Mouse (Mus musculus): ENCODE results near the gene Rbl1. TPM values are rescaled to one million over a fixed set of nuclear protein-coding genes. Genes with fewer than 3 reads are reported as not detected.
"Not testable (repeated sequence)": the region's sequence is repeated elsewhere in the genome, so short reads cannot be mapped to it uniquely, and the experiment has no call there.

The Rbl1 gene
- polyA plus RNA-seq, 1 experiment from 2014 or later = 9.4 TPM

DNA sequence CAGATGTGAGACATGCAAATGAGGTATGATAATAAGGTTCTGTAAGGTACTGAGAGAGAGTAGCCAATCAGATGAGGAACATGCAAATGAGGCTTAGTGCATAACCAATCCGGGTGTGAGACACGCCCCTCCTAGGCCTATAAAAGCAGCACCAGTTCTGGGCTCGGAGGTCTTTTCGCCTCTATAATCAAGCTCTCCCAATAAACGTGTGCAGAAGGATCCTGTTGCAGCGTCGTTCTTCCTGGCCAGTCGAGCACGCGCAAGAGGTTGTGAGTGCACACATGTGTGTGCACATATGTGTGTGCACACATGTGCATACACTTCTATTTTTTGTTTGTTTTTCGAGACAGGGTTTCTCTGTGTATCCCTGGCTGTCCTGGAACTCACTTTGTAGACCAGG is 5.9 kb downstream of the Rbl1 start:
- H3K27ac ChIP-seq; H3K27me3 ChIP-seq; ATAC-seq (ENCODE audit: low FRiP score); H3K4me3 ChIP-seq; H3K9ac ChIP-seq; H3K9me3 ChIP-seq; H3K4me2 ChIP-seq: not testable (repeated sequence)
- WGBS = 98% methylated on average over 11 of the region's 11 CpGs
- Histone ChIP-seq H3K36me3 (peaks cover 47% of the 10 kb centered on the region), H3K4me1 (replicated peaks) (peaks cover 12% of the 10 kb centered on the region)

DNA sequence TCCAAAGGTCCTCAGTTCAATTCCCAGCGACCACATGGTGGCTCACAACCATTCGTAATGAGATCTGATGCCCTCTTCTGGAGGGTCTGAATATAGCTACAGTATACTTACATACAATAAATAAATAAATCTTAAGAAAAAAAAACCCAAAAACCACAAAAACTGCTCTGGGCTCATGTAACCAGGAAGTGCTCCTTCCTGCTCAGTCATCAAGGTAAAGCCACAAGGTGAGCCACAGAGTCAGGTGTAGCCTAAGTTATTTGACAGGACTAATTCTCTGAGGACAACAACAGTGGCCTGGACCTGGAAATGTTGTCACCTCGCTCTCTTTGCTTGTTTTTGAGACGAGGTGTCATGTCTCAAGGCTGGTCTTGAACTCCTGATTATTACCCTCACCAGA is 13.7 kb downstream of the Rbl1 start:
- Histone ChIP-seq H3K9ac (no peak overlapping the region), H3K4me1 (replicated peaks) (no peaks in the 10 kb centered on the region), H3K9me3 (no peaks in the 10 kb centered on the region), H3K4me2 (no peak overlapping the region), H3K4me3 (no peak overlapping the region), H3K36me3 (peaks cover 79% of the 10 kb centered on the region), H3K27me3 (no peaks in the 10 kb centered on the region), H3K27ac (no peak overlapping the region)
- ATAC-seq (ENCODE audit: low FRiP score) = no peak
- 93% methylated on average over 4 of the region's 4 CpGs for WGBS

DNA sequence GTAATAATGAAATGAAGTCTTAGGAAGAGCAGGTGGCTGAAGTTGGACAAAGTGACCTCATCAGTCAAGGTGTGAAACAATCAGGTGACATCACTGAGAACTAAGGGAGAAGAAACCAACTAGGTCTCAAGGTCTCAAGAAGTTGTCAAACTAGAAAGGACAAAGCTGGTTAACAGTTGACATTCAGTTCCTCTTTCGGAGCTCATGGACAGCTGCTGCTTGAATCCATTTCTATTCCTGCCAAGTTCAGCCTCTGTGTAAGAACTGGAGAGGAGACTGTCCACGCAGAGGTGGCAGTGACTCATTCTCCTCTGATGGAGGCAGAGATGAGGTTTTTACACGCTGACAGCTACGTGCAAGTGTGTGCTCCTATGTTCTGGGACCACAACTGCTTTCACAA is 17.1 kb downstream of the Rbl1 start:
- no peaks in the 10 kb centered on the region for H3K27me3 ChIP-seq
- 91% methylated on average over 4 of the region's 4 CpGs for WGBS
- H3K4me2 ChIP-seq = no peak overlapping the region
- H3K36me3 ChIP-seq = peaks cover 67% of the 10 kb centered on the region
- no peak overlapping the region for H3K4me3 ChIP-seq
- no peaks in the 10 kb centered on the region for H3K9me3 ChIP-seq
- H3K4me1 ChIP-seq (replicated peaks) = no peaks in the 10 kb centered on the region
- H3K9ac ChIP-seq = no peak overlapping the region
- ATAC-seq (ENCODE audit: low FRiP score) = no peak
- H3K27ac ChIP-seq = no peak overlapping the region

DNA sequence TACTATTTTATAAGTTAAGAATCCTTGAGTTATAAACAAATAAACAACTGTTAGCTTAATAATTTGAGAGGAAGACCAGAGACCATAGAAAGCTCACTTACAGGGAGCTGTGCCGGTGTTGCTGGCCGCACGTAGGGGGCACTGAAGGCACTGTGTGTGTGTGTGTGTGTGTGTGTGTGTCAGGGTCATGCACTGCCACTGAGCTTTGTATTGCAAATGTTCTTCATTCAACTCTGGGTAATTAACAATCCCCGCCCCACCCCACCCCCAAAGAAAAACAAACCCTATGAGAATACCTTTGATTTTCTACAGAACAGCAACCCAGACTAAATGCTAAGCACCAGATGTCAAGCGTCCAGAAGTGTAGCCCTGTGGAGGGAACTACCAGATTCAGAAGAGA is 17.8 kb downstream of the Rbl1 start:
- H3K4me3 ChIP-seq = no peak overlapping the region
- no peak overlapping the region for H3K4me2 ChIP-seq
- H3K9me3 ChIP-seq = no peaks in the 10 kb centered on the region
- H3K36me3 ChIP-seq = peaks cover 64% of the 10 kb centered on the region
- 23% methylated on average over 5 of the region's 5 CpGs for WGBS
- H3K27ac ChIP-seq = no peak overlapping the region
- ATAC-seq (ENCODE audit: low FRiP score) = no peak
- H3K27me3 ChIP-seq = no peaks in the 10 kb centered on the region
- H3K4me1 ChIP-seq (replicated peaks) = no peaks in the 10 kb centered on the region
- no peak overlapping the region for H3K9ac ChIP-seq

DNA sequence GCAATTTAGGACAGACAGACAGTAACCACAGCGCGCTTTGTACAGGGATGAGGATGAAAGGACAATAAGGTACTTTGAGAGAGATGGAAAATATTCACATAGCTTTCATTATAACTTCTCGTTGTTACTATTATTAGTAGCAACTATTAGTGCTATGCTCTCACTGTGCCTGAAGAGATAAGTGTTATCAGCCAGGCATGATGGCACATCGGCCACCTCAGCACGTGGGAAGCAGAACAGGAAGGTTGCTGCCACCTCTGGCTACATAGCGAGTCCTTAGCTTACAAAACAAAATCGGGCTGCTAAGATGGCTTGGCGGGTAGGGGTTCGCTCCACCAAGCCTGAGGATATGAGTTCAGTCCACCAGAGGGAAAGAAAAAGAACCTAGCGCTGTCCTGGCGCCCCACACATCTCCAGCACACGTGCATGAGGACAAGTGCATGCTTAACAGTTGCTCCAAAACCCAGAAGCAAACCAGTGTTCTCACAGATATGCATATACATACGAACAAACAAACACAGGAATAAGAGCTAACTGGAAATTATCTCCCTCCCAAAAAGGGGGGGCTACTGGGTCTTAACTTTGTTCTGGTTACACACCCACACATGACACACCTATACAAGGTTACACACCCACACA is 19.2 kb downstream of the Rbl1 start:
- no peaks in the 10 kb centered on the region for H3K27me3 ChIP-seq
- H3K9ac ChIP-seq = no peak overlapping the region
- no peak for ATAC-seq (ENCODE audit: low FRiP score)
- no peak overlapping the region for H3K27ac ChIP-seq
- 94% methylated on average over 13 of the region's 13 CpGs for WGBS
- H3K4me2 ChIP-seq = no peak overlapping the region
- H3K4me1 ChIP-seq (replicated peaks) = no peaks in the 10 kb centered on the region
- no peaks in the 10 kb centered on the region for H3K9me3 ChIP-seq
- H3K4me3 ChIP-seq = no peak overlapping the region
- H3K36me3 ChIP-seq = peaks cover 55% of the 10 kb centered on the region

DNA sequence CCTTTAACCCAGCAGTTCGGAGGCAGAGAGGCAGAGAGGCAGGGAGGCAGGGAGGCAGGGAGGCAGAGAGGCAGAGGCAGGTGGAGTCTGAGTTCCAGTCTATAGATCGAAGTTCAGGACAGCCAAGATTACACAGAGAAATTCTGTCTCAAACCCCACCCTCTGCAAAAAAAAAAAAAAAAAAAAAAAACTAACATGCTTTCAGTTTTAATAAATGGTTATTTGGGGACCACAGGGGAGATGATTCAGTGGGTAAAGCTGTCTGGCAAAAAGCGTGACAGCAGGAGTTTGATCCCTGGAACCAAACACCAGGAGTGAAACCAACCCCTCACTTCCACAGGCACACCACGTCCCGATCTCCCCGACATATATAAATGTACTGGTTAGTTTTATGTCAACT is 26.2 kb downstream of the Rbl1 start:
- Histone ChIP-seq H3K4me3 (no peak overlapping the region), H3K27ac (no peak overlapping the region), H3K36me3 (peaks cover 59% of the 10 kb centered on the region), H3K4me1 (replicated peaks) (no peaks in the 10 kb centered on the region), H3K4me2 (no peak overlapping the region), H3K9me3 (no peaks in the 10 kb centered on the region), H3K27me3 (no peaks in the 10 kb centered on the region), H3K9ac (no peak overlapping the region)
- ATAC-seq (ENCODE audit: low FRiP score) = no peak
- 87% methylated on average over 6 of the region's 6 CpGs for WGBS

DNA sequence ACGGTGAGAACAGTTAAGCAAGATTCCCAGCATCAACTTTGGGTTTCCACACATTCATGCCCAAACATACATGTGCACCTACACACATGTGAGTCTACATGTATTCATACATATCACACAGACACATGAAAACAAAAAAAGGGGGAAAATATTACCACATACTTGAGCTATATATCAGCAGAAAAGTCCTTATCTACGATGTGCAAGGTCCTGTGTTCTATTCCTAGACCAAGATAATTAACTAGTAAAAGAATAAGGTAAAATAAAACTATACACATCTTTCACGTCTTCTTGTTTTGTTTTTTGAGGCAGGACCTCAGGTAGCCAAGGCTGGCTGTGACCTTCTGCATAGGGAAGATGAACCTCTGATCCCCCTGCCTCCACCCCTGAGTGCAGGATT is 28.1 kb downstream of the Rbl1 start:
- 95% methylated on average over 3 of the region's 3 CpGs for WGBS
- peaks cover 55% of the 10 kb centered on the region for H3K36me3 ChIP-seq
- H3K4me2 ChIP-seq = no peak overlapping the region

DNA sequence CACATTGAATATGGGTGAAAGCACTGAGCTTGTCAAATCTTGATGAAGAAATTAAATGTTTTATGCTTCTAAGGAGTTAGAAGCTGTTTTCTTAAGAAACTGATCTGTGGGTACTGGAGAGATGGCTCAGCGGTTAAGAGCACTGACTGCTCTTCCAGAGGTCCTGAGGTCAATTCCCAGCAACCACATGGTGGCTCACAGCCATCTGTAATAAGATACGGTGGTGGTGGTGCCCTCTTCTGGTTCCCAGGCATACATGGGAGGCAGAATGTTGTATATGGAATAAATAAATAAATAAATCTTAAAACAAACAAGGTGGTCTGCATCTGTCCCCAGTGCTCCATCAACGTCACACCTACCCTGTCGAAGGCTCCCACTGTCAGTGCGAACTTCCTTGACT is 29.9 kb downstream of the Rbl1 start:
- Histone ChIP-seq H3K36me3 (peaks cover 46% of the 10 kb centered on the region), H3K27me3 (no peaks in the 10 kb centered on the region), H3K27ac (no peak overlapping the region), H3K4me2 (no peak overlapping the region), H3K9ac (no peak overlapping the region), H3K4me1 (replicated peaks) (0 out of 2 replicates have a peak, but pooled peaks cover 9% of the 10 kb centered on the region), H3K4me3 (no peak overlapping the region), H3K9me3 (no peaks in the 10 kb centered on the region)
- no peak for ATAC-seq (ENCODE audit: low FRiP score)
- WGBS = 74% methylated on average over 5 of the region's 5 CpGs

More for the DNA sequence above, 28.1 kb downstream of the Rbl1 start:
- no peaks in the 10 kb centered on the region for H3K27me3 ChIP-seq
- H3K9ac ChIP-seq = no peak overlapping the region
- no peak overlapping the region for H3K4me3 ChIP-seq
- H3K4me1 ChIP-seq (replicated peaks) = no peaks in the 10 kb centered on the region
- no peak for ATAC-seq (ENCODE audit: low FRiP score)
- no peaks in the 10 kb centered on the region for H3K9me3 ChIP-seq
- no peak overlapping the region for H3K27ac ChIP-seq

DNA sequence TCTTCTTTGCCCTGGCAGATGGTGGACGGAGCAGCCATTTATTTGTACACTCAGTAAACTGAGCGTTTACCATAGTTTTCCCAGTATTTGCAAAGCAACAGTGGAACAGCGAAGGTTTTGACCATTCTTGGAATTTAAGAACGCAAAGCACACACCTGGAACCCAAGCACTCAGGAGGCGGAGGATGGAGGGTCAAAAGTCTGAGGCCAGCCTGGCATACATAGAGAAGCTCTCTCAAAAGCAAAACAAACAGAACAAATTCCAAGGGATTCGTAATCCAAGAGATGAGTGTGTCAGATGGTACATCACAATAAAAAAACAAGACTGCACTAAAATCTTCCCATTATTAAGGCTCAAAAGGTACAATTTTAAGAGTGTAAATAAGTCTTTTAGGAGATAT is 30.8 kb downstream of the Rbl1 start:
- Histone ChIP-seq H3K36me3 (peaks cover 48% of the 10 kb centered on the region), H3K4me2 (no peak overlapping the region), H3K9me3 (no peaks in the 10 kb centered on the region), H3K27me3 (no peaks in the 10 kb centered on the region), H3K4me1 (replicated peaks) (0 out of 2 replicates have a peak, but pooled peaks cover 9% of the 10 kb centered on the region), H3K9ac (no peak overlapping the region), H3K4me3 (no peak overlapping the region), H3K27ac (no peak overlapping the region)
- no peak for ATAC-seq (ENCODE audit: low FRiP score)
- WGBS = 94% methylated on average over 6 of the region's 6 CpGs

DNA sequence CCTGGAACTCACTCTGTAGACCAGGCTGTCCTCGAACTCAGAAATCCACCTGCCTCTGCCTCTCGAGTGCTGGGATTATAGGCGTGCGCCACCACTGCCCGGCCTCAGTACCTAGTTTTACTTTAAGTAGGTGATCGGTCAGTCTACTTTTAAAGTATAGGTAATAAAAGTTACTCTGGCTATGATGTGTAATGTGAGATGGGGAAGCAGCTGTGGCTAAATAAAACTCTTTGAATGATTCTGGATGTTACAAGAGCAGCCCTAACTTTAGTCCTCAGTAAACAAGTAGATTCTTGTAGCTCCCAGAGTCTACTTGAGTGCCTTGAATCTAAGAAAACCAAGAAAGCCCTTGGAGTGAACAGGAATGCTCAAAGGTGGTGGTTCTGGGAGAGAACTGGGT is 31.4 kb downstream of the Rbl1 start:
- ATAC-seq (ENCODE audit: low FRiP score) = no peak
- Histone ChIP-seq H3K4me2 (no peak overlapping the region), H3K9me3 (no peaks in the 10 kb centered on the region), H3K4me3 (no peak overlapping the region), H3K27ac (no peak overlapping the region), H3K9ac (no peak overlapping the region), H3K27me3 (no peaks in the 10 kb centered on the region), H3K36me3 (peaks cover 48% of the 10 kb centered on the region), H3K4me1 (replicated peaks) (0 out of 2 replicates have a peak, but pooled peaks cover 9% of the 10 kb centered on the region)
- 98% methylated on average over 6 of the region's 6 CpGs for WGBS

DNA sequence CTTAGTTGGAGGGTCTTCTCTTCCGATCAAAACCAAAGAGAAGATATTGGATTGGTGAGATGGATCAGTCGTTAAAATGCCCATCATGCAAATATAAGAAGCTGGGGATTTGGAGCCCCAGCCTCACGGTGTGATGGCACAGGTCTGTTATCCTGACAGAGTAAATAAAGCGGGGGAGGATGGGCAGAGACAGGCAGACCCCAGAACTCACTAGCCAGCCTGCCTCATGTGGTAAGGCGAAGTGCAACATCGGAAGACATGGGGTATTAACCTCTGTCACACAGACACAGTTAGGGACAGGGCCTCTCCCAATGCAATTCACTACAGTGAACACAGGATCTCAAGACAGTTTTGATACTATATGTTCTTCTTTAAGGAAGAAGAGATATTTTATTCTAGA is 33.7 kb downstream of the Rbl1 start:
- Histone ChIP-seq H3K9ac (no peak overlapping the region), H3K27me3 (no peaks in the 10 kb centered on the region), H3K9me3 (no peaks in the 10 kb centered on the region), H3K4me2 (no peak overlapping the region), H3K36me3 (peaks cover 50% of the 10 kb centered on the region), H3K27ac (peak overlapping the region; percentile 37; the same call in 1 of the 2 replicates), H3K4me1 (replicated peaks) (0 out of 2 replicates have a peak, but pooled peaks cover 9% of the 10 kb centered on the region), H3K4me3 (no peak overlapping the region)
- 38% methylated on average over 6 of the region's 6 CpGs for WGBS
- no peak for ATAC-seq (ENCODE audit: low FRiP score)

DNA sequence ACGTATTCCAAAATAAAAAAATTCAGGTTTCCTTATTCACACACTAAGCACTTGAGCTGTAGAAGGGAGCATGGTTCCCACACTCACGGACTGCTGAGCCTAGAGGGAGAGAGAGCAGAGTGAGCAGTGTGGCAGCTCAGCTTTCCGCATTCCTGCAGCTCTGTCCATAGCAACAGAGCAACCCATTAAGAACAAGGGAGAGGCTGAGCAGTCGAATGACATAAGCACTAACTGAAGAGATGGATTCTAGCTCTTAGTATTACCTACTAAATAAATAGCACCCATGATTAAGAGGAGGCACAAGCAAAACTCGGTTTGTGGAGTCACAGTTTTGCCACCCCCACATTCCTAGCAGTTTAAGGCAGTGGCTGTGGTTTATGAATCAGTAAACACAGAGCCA is 34.2 kb downstream of the Rbl1 start:
- H3K4me1 ChIP-seq (replicated peaks) = 0 out of 2 replicates have a peak, but pooled peaks cover 9% of the 10 kb centered on the region
- H3K27me3 ChIP-seq = no peaks in the 10 kb centered on the region
- H3K4me2 ChIP-seq = no peak overlapping the region
- no peak overlapping the region for H3K9ac ChIP-seq
- peak; percentile 79 for ATAC-seq (ENCODE audit: low FRiP score)
- no peaks in the 10 kb centered on the region for H3K9me3 ChIP-seq
- H3K27ac ChIP-seq = peak overlapping the region; percentile 37; the same call in 1 of the 2 replicates
- peaks cover 46% of the 10 kb centered on the region for H3K36me3 ChIP-seq
- WGBS = 21% methylated on average over 5 of the region's 5 CpGs
- no peak overlapping the region for H3K4me3 ChIP-seq

DNA sequence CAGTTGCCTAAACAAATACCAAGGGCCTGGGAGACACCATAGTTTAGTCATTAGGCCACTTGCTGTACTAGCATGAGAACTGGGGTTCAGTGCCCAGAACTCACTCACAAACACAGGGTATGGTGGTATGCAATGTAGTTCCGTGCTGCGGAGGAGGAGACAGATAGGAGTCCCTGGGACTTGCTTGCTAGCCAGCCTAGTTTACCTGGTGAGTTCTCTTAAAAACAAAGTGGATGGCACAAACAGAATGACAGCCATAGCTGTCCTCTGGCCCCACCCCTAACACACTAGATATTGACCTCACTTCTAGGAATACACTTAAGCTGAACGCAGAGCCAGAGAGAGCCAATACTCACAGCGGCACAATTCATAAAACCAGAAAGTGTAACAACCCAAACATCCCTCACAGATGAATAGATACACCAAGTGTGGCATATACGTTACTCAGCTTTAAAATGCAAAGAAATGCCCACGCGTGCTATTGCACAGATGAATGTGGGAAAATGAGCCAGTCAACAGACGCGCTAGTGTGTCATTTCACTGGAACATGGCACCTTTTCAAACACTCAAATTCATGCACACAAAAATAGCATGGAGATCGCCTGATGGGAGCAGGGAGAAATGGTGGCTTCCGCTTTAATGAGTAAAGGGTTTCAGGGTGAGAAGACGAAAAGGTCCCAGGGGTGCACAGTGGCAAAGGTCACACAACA is 37.8 kb downstream of the Rbl1 start:
- Histone ChIP-seq H3K9ac (no peak overlapping the region), H3K4me1 (replicated peaks) (0 out of 2 replicates have a peak, but pooled peaks cover 9% of the 10 kb centered on the region), H3K9me3 (no peaks in the 10 kb centered on the region), H3K4me2 (no peak overlapping the region), H3K27ac (no peak overlapping the region), H3K36me3 (peaks cover 40% of the 10 kb centered on the region), H3K27me3 (no peaks in the 10 kb centered on the region), H3K4me3 (no peak overlapping the region)
- WGBS = 96% methylated on average over 12 of the region's 12 CpGs
- no peak for ATAC-seq (ENCODE audit: low FRiP score)

Measured in hindbrain, embryonic 13.5 days (tissue).